Mouse (Mus musculus) cerebellum, adult 2 months (tissue): ENCODE results near the gene Timm23.

Experiments
- CTCF ChIP-seq: fragments of 200-500 bp; IDR thresholded peaks from 2 replicates; pipeline ENCODE4 v1.5.1; 2011; ENCODE audit warnings: low read depth, mild to moderate bottlenecking, control low read depth, low read length, moderate library complexity, borderline replicate concordance; ENCODE audit not compliant: insufficient read depth
- POLR2A ChIP-seq: fragments of 200-500 bp; IDR thresholded peaks from 2 replicates; pipeline ENCODE4 v1.6.1; 2011; ENCODE audit warnings: low read length, control low read depth, borderline replicate concordance; ENCODE audit not compliant: insufficient read depth

DNA sequence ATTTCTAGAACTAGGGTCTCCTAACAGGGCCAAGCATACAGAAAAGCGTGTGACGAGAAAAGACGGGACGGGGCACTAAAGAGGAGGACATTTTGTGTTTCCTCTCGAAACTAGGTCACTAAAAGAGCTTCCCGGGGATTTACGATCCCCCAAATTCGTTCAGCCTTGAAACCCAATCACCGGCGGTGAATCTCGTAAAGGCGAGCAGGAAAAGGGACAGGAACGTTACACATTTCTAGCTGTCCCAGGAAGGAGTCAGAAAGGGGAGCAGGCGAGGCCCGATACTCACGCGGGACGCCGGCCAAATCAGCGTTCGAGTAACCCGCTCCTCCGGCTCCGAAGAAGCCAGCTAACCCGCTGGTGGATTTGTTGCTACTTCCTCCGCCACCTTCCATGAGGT lies 344 bp downstream of the Timm23 start:
- TF ChIP-seq CTCF (no peak), POLR2A (no peak)
